Mouse (Mus musculus): ENCODE data around the gene Gm20388.
A peak's percentile ranks its signal among the peaks of the same experiment; 100 is the strongest.

Gene Gm20388

DNA sequence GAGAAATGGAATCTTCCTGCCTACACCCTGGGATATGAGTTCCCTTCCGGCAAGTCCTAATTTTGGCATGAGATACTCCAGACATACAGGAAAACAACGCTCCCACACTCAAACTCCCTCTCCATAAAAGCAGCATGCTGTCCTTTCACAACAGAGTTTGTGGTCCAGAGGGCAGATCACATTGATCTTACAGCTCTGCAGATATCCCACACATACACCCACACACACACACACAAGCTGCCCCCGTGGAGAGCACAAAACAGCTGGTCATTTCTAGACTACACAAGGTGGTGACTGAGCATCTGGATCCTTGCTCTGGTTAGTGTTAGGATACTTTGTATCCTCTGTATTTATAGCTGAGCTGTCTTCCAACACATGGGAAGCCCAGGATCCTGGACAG is 1964.4 kb downstream of the Gm20388 start:
- no peak for DNase-seq (ENCODE audit: low spot score)

DNA sequence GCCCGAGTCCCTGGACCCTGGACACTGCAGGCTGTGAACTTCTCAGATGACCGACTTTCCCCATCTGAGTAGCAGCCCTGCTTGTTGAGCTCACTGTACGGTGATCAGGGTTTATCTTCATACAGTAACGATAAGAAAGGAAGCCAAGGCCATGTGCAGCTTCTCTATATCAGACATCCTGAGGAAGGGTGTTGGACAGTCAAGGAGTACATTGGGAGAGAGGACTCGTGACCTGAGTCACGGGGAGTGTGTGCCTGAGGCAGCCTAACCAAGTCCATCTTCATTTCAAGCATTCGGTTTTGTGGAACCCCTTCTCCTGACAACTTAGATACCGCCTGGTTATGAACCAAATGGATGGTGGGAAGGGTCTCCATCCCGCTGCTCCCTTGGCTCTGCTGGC is 1964.9 kb downstream of the Gm20388 start:
- DNase-seq (ENCODE audit: low spot score): no peak

DNA sequence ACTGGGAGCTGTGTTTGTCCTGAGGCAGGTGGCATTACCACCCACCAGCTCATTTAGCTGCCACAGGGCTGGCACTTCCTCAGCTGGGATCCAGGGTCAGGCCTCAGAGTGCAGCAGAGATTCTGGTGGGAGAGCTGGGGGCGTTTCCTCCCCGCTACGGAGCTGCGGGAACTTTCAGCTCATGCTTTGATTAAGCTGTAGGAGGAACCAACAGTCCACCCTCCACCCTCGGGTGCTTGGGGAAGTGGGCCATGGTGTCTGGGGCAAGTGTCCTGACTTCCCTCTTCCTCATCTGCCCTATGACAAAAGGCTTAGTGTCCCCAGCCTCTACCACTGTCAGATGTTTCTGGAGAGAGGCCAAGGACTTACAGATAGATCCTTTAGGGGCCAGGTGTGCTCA is 1966.6 kb downstream of the Gm20388 start:
- no peak for DNase-seq (ENCODE audit: low spot score)

DNA sequence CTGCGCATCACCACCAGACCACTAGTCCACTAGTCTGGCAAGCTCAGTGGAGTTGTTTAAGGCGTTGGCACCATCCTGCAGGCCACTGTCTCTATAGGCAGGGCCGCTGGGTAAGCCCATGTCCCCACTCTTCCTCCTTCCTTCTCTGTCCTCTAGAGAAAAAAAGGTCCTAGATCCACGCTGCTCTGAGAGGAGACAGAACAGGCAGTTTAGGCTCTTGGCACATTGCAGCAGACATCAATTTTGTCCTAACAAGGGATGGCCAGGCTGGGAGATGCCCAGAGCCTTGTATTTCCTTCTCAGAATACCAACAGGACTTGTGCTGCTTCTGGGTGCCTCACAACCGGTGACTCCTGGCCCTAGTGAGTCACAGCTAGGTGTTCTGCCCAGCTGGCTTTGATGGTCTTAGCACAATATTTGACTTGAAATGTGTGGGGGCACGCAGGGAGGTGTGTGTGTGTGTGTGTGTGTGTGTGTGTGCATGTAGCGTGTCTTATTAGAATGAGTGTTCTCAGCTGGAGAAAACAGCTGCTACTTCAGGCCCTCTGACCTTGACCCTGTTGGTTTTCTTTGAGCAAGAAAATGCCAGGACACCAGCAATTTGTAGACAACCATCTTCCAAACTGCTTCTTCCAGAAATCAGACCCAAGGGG is 1967.3 kb downstream of the Gm20388 start:
- no peak for DNase-seq (ENCODE audit: low spot score)

DNA sequence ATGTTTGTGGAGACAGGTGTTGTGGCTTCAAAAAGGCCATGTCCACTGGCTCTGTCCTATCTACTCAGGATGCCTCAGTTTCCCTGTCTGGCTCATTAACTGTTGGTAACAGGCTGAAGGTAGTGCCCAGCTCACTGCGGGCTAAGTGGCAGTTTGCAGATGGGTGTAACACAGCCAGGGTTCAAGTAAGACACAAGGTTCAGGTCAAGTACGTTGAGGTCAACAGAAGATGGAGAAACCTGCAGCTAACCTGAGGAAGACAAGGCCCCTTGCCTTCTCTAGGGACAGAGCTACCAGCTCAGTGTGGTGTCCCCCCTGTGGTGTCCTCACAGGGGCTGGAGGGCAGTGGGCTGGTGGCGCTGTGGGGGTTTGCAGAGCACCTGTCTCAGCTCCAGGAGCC is 1969.1 kb downstream of the Gm20388 start:
- DNase-seq (ENCODE audit: low spot score): no peak

DNA sequence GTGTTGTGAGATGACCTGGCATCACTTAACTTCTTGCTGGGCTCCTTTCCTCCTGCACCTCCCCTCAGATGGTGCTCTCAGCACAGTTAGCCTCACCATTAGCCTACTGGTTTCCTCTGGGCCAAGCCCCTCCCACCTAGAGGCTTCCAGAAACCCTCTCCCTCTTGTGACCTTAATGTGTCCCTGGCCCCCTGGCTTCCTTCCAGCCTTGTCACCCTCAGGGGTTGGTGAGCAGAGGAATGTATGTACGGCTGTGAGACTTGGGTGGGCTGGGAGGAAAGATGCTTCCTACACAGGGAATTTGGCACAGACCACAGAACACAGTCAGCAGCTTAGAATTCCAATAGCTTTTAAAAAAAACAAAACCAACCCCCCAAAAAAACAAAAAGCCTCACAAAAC is 1970.2 kb downstream of the Gm20388 start:
- no peak for DNase-seq (ENCODE audit: low spot score)

DNA sequence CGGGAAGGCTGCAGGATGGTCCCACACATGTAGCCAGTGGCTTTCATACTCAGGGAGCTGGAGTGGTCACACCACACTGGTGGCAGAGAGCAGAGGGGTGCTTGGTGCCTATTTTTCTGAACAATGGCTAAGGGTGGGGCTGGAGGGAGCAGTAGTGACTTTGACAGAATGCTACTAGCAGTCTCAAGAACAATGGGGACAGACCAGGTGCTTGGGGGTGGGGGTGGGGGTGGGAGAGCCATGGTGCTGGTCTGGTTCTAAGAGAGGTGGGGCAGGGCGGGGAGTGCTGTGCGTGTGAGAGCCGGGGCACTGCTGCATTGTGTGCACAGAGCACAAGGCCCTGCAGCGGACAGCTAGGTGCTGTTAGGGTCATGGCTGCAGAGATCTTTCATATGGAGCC is 1971.3 kb downstream of the Gm20388 start:
- DNase-seq (ENCODE audit: low spot score): no peak

- DNase-seq (ENCODE audit: low spot score): no peak
Measured at GRCm38 (mm10) chr8:121884181-121884580, 1973.5 kb downstream of the Gm20388 start.

GRCm38 (mm10) chr8:121885001-121885400 is 1974.4 kb downstream of the Gm20388 start:
- DNase-seq (ENCODE audit: low spot score): no peak

- no peak for DNase-seq (ENCODE audit: low spot score)
Measured at GRCm38 (mm10) chr8:121885433-121885832, 1974.8 kb downstream of the Gm20388 start.

GRCm38 (mm10) chr8:121887547-121887946 is 1976.9 kb downstream of the Gm20388 start:
- no peak for DNase-seq (ENCODE audit: low spot score)

DNA sequence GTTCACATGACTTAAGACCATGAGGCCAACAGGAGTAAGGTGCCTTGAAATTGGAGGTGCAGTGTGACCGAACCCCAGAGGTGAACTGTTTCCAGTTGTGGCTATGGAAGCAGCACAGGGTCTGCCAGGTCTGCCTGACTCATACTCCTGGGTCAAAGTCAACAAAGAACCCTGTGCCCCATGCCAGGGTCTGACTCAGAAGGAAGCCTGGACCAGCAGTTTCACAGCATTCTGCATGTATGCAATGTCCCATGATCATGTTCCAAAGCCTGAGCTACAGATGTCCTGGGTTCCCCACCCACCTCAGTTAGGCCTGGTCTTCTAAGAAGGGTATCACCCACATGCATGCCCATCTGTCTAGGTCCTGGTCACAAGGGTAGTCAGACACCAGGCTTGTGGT is 1978.7 kb downstream of the Gm20388 start:
- DNase-seq (ENCODE audit: low spot score): no peak

GRCm38 (mm10) chr8:121889810-121890785 is 1979.5 kb downstream of the Gm20388 start:
- DNase-seq (ENCODE audit: low spot score): no peak

DNA sequence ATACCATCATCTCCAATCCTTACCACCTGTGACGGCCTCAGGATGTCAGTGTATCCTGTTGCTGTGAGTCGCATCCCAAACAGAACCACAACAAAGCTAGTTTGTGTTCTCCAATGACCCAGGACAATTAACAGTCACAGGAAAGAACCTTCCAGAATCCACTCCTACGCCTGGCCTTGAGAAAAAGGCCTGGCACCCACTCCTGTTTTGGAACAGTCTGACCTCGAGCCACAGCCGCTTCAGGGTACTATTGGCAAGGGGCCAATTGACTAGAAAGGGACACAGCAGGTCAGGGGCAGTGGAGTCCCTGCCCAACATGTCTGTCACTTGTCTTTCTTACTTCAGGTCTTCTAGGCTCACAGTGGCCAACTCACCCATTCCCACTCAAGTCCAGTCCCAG is 1982.2 kb downstream of the Gm20388 start:
- no peak for DNase-seq (ENCODE audit: low spot score)

GRCm38 (mm10) chr8:121895910-121896309 is 1985.3 kb downstream of the Gm20388 start:
- DNase-seq (ENCODE audit: low spot score): no peak

- no peak for DNase-seq (ENCODE audit: low spot score)
Measured at GRCm38 (mm10) chr8:121896476-121897145, 1986.0 kb downstream of the Gm20388 start.

DNA sequence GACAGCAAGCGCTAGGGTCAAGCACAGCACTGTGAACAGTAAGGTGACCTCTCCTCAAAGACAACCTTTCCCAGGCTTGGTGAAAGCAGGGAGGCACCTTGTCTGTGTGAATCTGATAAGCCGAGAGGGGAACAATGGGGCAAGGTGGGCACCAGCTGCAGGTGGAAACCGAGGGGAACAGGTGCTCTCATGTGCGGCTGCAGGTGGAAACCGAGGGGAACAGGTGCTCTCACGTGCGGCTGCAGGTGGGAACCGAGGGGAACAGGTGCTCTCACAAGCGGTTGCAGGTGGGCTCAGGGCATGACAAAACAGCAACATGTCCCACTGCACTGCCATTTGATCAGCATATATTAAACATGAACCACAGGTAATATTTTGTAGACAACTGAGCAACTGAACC is 1986.6 kb downstream of the Gm20388 start:
- no peak for DNase-seq (ENCODE audit: low spot score)

DNA sequence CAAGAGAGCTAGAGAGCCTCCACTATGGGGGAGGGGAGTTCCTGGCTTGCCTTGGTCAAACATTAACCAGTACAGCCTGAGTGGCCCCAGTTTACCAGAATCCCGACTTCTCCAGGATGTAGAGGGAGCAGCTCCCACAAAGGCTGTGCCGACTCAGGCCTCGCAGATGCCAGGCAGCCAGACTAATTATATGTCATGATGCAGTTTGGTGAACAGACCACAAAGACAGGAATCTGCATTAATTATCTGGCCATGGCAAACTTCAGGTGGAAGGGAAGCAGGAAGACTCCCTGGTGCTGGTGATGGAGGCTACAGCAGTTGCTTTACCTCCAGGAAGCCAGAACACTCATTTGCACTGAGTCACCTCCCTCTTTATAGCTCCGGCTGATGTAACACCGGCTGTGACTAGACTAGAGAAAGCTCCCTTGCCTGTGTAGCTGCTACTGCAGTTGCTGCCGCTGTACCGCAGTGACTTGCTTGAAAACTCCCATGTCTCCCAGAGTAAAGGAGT is 1987.3 kb downstream of the Gm20388 start:
- DNase-seq (ENCODE audit: low spot score): no peak

DNA sequence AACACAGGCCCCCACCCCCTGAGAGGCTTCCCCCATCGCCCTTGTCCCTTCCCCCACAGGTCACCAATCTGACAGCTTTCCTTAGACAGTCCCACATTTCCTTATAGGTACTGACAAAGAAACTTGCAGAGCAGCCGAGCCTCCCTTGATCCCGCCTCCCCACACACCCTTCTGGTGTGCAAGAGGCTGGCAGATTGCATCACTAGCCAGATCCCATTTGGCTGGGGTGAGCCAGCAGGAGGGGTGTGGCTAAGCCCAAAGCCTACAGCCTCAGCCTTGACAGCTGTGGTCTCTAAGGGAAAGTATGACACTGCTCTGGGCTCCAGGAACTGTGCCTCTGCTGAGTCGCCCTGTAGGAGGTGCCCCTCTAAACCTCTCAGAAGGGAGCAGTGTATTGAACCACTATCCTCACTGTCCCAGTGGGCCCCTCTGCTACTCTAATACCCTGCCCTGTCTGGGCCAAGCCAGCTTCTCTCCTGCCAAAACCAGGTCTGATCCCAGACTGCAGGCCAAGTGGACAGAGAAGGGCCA is 1987.8 kb downstream of the Gm20388 start:
- DNase-seq (ENCODE audit: low spot score): peak; percentile 6

DNA sequence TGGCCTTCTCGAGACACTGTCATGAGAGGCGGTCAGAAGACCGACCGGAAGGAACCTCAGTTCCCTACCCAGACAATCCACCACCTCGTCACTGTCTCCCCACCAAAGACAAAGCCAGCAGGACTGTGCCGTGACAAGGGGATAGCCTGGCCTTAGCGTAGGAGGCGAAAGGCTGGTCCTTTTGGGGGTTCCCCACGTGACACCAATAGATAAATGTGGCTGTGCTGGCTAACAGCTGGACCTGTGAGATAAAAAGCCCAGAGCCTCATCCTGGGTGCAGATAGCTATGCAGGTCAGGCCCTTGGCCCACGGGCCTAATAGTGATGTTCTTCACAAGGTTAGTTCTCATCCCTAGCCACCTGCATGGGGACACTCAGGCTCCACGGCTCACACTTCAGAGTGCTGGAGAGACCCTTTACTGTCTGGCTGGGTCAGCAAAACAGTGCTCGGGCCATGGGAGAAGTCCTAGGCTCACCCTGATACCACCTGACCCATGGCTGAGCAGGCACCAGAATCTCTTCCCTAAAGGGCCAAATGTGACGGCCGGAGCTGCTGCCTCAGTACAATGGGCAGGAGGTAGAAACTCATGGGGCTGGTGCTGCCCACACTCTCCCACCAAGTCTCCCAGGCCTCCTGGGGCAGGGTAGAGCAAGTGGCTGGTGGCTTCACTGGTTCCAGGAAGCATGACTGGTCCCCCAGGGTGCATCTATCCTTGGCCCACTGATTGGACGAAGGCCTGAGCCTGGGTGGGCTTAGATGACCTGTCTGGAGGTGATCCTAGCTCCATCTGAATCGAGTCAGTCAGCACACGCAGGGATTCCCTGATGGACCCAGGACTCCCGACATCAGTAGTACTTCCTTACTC is 1988.8 kb downstream of the Gm20388 start:
- no peak for DNase-seq (ENCODE audit: low spot score)

GRCm38 (mm10) chr8:121901498-121902236 is 1991.0 kb downstream of the Gm20388 start:
- no peak for DNase-seq (ENCODE audit: low spot score)

Data from T-cell, adult 2 months (primary cell).